Mouse (Mus musculus): ENCODE measurements around the gene Helq. TPM values are rescaled to one million over a fixed set of nuclear protein-coding genes. Genes with fewer than 3 reads are reported as not detected.

The Helq gene
- polyA plus RNA-seq, 1 experiment from 2014 or later, result 19.9 TPM

DNA sequence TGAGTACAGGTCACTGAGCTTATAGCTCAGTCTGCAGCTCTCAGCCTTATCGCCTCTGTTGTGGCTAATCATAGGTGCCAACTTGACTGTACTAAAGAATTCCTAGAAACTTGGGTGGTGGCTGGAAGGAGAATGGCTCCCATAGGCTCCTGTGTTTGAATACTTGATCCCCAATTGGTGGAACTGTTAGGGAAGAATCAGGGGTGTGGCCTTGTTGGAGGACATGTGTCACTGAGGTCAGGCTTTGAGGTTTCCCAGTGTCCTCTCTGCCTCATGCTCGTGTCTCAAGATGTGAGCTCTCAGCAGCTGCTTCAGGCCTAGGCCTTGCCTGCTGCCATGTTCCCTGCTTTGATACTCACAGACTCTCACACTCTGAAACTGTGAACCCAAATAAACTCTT, 35.4 kb upstream of the Helq start:
- no peak for ATAC-seq (replicated peaks; ENCODE audit: low FRiP score, low TSS enrichment, low read depth)
- Histone ChIP-seq H3K27ac (ENCODE audit: low read depth) (no peak overlapping the region), H3K4me3 (ENCODE audit: low read depth, low read length) (no peak overlapping the region), H3K4me1 (replicated peaks; ENCODE audit: control insufficient read depth, insufficient read depth, low read length) (peaks cover 5% of the 10 kb centered on the region; the same call in 1 of the 2 replicates), H3K27me3 (replicated peaks; ENCODE audit: control insufficient read depth, insufficient read depth, low read length) (no peaks in the 10 kb centered on the region), H3K4me2 (ENCODE audit: low read length) (no peak overlapping the region), H3K9ac (ENCODE audit: low read length) (no peak overlapping the region), H3K9me3 (ENCODE audit: control insufficient read depth, low read length) (no peaks in the 10 kb centered on the region), H3K36me3 (ENCODE audit: control insufficient read depth, insufficient read depth, low read length) (no peaks in the 10 kb centered on the region)
- WGBS, result 86% methylated on average over 2 of the region's 2 CpGs
- no peak for DNase-seq (ENCODE audit: low spot score)

GRCm38 (mm10) chr5:100832680-100833079, 34.3 kb upstream of the Helq start:
- WGBS, result 65% methylated on average over 3 of the region's 3 CpGs
- Histone ChIP-seq H3K4me2 (ENCODE audit: low read length) (no peak overlapping the region), H3K9ac (ENCODE audit: low read length) (no peak overlapping the region), H3K27me3 (replicated peaks; ENCODE audit: control insufficient read depth, insufficient read depth, low read length) (no peaks in the 10 kb centered on the region), H3K4me3 (ENCODE audit: low read depth, low read length) (no peak overlapping the region), H3K27ac (ENCODE audit: low read depth) (no peak overlapping the region), H3K9me3 (ENCODE audit: control insufficient read depth, low read length) (no peaks in the 10 kb centered on the region), H3K4me1 (replicated peaks; ENCODE audit: control insufficient read depth, insufficient read depth, low read length) (peaks cover 5% of the 10 kb centered on the region; the same call in 1 of the 2 replicates), H3K36me3 (ENCODE audit: control insufficient read depth, insufficient read depth, low read length) (no peaks in the 10 kb centered on the region)
- DNase-seq (ENCODE audit: low spot score) (no peak), ATAC-seq (replicated peaks; ENCODE audit: low FRiP score, low TSS enrichment, low read depth) (no peak)

DNA sequence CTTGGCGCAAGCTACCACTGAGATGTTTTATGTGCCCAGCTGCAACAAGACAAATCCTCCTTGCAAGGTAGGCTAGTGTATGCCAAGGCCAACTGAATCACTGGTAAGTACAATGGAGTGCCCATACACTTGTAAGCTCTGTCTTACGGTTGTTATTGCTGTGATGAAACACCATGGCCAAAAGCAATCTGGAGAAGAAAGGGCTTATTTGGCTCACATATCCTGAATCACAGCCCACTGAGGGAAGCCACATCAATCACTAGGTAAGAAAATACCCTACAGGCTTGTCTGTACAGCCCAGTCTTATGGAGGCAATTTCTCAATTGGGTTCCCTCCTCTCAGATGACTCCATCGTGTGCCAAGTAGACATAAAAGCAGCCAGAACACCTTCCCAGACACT, 30.3 kb upstream of the Helq start:
- H3K4me1 ChIP-seq (replicated peaks; ENCODE audit: control insufficient read depth, insufficient read depth, low read length), result no peaks in the 10 kb centered on the region
- no peak overlapping the region for H3K9ac ChIP-seq (ENCODE audit: low read length)
- DNase-seq (ENCODE audit: low spot score) (no peak), ATAC-seq (replicated peaks; ENCODE audit: low FRiP score, low TSS enrichment, low read depth) (no peak)
- H3K36me3 ChIP-seq (ENCODE audit: control insufficient read depth, insufficient read depth, low read length), result no peaks in the 10 kb centered on the region
- WGBS, result 80% methylated on average over 3 of the region's 3 CpGs
- no peaks in the 10 kb centered on the region for H3K9me3 ChIP-seq (ENCODE audit: control insufficient read depth, low read length)
- no peak overlapping the region for H3K27ac ChIP-seq (ENCODE audit: low read depth)
- H3K27me3 ChIP-seq (replicated peaks; ENCODE audit: control insufficient read depth, insufficient read depth, low read length), result no peaks in the 10 kb centered on the region
- H3K4me2 ChIP-seq (ENCODE audit: low read length), result no peak overlapping the region
- no peak overlapping the region for H3K4me3 ChIP-seq (ENCODE audit: low read depth, low read length)

GRCm38 (mm10) chr5:100826531-100826930, 28.1 kb upstream of the Helq start:
- no peak overlapping the region for H3K4me2 ChIP-seq (ENCODE audit: low read length)
- H3K27me3 ChIP-seq (replicated peaks; ENCODE audit: control insufficient read depth, insufficient read depth, low read length), result no peaks in the 10 kb centered on the region
- WGBS, result 67% methylated on average over 7 of the region's 7 CpGs
- no peak overlapping the region for H3K9ac ChIP-seq (ENCODE audit: low read length)
- ATAC-seq (replicated peaks; ENCODE audit: low FRiP score, low TSS enrichment, low read depth), result no peak
- H3K4me1 ChIP-seq (replicated peaks; ENCODE audit: control insufficient read depth, insufficient read depth, low read length), result no peaks in the 10 kb centered on the region
- no peaks in the 10 kb centered on the region for H3K36me3 ChIP-seq (ENCODE audit: control insufficient read depth, insufficient read depth, low read length)
- no peak overlapping the region for H3K4me3 ChIP-seq (ENCODE audit: low read depth, low read length)
- H3K9me3 ChIP-seq (ENCODE audit: control insufficient read depth, low read length), result no peaks in the 10 kb centered on the region
- H3K27ac ChIP-seq (ENCODE audit: low read depth), result no peak overlapping the region
- no peak for DNase-seq (ENCODE audit: low spot score)

GRCm38 (mm10) chr5:100825975-100826374, 27.6 kb upstream of the Helq start:
- no peaks in the 10 kb centered on the region for H3K9me3 ChIP-seq (ENCODE audit: control insufficient read depth, low read length)
- H3K4me3 ChIP-seq (ENCODE audit: low read depth, low read length), result no peak overlapping the region
- H3K4me2 ChIP-seq (ENCODE audit: low read length), result no peak overlapping the region
- no peaks in the 10 kb centered on the region for H3K27me3 ChIP-seq (replicated peaks; ENCODE audit: control insufficient read depth, insufficient read depth, low read length)
- no peak overlapping the region for H3K9ac ChIP-seq (ENCODE audit: low read length)
- DNase-seq (ENCODE audit: low spot score) (no peak), ATAC-seq (replicated peaks; ENCODE audit: low FRiP score, low TSS enrichment, low read depth) (no peak)
- H3K36me3 ChIP-seq (ENCODE audit: control insufficient read depth, insufficient read depth, low read length), result no peaks in the 10 kb centered on the region
- WGBS, result 22% methylated on average over 2 of the region's 2 CpGs
- no peaks in the 10 kb centered on the region for H3K4me1 ChIP-seq (replicated peaks; ENCODE audit: control insufficient read depth, insufficient read depth, low read length)
- H3K27ac ChIP-seq (ENCODE audit: low read depth), result no peak overlapping the region

GRCm38 (mm10) chr5:100822826-100823225, 24.4 kb upstream of the Helq start:
- no peak for DNase-seq (ENCODE audit: low spot score)
- H3K4me2 ChIP-seq (ENCODE audit: low read length), result no peak overlapping the region
- no peak for ATAC-seq (replicated peaks; ENCODE audit: low FRiP score, low TSS enrichment, low read depth)

GRCm38 (mm10) chr5:100821375-100821774, 23.0 kb upstream of the Helq start:
- H3K9ac ChIP-seq (ENCODE audit: low read length), result no peak overlapping the region
- no peaks in the 10 kb centered on the region for H3K27me3 ChIP-seq (replicated peaks; ENCODE audit: control insufficient read depth, insufficient read depth, low read length)
- no peak for ATAC-seq (replicated peaks; ENCODE audit: low FRiP score, low TSS enrichment, low read depth)
- peak overlapping the region; percentile 94 for H3K4me2 ChIP-seq (ENCODE audit: low read length)
- peaks cover 3% of the 10 kb centered on the region; the same call in 1 of the 2 replicates for H3K36me3 ChIP-seq (ENCODE audit: control insufficient read depth, insufficient read depth, low read length)
- WGBS, result 79% methylated on average over 8 of the region's 8 CpGs
- H3K4me1 ChIP-seq (replicated peaks; ENCODE audit: control insufficient read depth, insufficient read depth, low read length), result 0 out of 2 replicates have a peak, but pooled peaks cover 5% of the 10 kb centered on the region
- peak overlapping the region; percentile 87 for H3K4me3 ChIP-seq (ENCODE audit: low read depth, low read length)
- DNase-seq (ENCODE audit: low spot score), result no peak
- H3K27ac ChIP-seq (ENCODE audit: low read depth), result no peak overlapping the region
- no peaks in the 10 kb centered on the region for H3K9me3 ChIP-seq (ENCODE audit: control insufficient read depth, low read length)

More at GRCm38 (mm10) chr5:100822826-100823225, 24.4 kb upstream of the Helq start:
- Histone ChIP-seq H3K27me3 (replicated peaks; ENCODE audit: control insufficient read depth, insufficient read depth, low read length) (no peaks in the 10 kb centered on the region), H3K4me3 (ENCODE audit: low read depth, low read length) (no peak overlapping the region), H3K9ac (ENCODE audit: low read length) (no peak overlapping the region), H3K4me1 (replicated peaks; ENCODE audit: control insufficient read depth, insufficient read depth, low read length) (0 out of 2 replicates have a peak, but pooled peaks cover 5% of the 10 kb centered on the region), H3K27ac (ENCODE audit: low read depth) (no peak overlapping the region), H3K36me3 (ENCODE audit: control insufficient read depth, insufficient read depth, low read length) (no peaks in the 10 kb centered on the region), H3K9me3 (ENCODE audit: control insufficient read depth, low read length) (no peaks in the 10 kb centered on the region)
- 87% methylated on average over 7 of the region's 7 CpGs for WGBS

DNA sequence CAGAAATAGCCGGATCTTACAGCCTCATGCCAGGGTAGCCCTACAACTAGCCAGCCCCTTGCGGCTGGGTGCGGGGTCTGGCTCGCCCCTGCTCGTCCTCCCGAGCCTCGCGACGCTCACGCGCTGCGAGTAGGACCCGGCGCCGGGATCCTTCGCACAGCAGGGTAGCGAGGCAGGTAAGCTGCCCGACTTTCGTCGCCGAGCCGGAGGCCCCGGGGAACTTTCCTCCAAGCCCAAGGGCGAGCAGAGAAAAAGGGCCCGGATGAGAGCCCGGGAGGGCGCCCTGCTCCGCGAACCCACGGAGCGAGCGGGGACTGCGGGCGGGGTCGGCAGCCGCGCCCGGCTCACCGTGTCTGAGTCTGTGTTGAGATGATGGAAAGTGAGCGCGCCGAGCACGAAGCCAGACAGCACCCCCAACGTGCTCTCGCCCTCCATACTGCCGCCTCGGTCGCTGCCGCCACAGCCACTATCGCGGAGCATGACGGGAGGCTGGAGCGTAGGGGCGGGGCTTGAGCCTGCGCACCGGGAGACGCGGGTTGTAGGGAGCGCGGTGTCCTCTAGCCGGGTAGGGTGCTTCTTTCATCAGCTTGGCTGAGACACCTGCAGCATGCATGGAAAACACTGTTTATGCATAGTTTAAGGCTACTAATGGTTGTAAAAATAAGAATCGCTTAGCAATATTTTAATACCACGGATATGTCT, 22.2 kb upstream of the Helq start, which contains the start of gene Abraxas1:
Gene Abraxas1 (minus strand): TSS at position 483 of the 702 bp plus-strand sequence.
- ATAC-seq (replicated peaks; ENCODE audit: low FRiP score, low TSS enrichment, low read depth) (peak; percentile 96), DNase-seq (ENCODE audit: low spot score) (peak; percentile 90)
- Histone ChIP-seq H3K27ac (ENCODE audit: low read depth) (peak within 1 kb of the TSS; percentile 84), H3K4me1 (replicated peaks; ENCODE audit: control insufficient read depth, insufficient read depth, low read length) (0 out of 2 replicates have a peak, but pooled peaks cover 5% of the 10 kb centered on the region), H3K36me3 (ENCODE audit: control insufficient read depth, insufficient read depth, low read length) (peaks cover 6% of the 10 kb centered on the region), H3K4me2 (ENCODE audit: low read length) (peak within 1 kb of the TSS; percentile 94), H3K9ac (ENCODE audit: low read length) (peak within 1 kb of the TSS; percentile 98), H3K9me3 (ENCODE audit: control insufficient read depth, low read length) (no peaks in the 10 kb centered on the region), H3K4me3 (ENCODE audit: low read depth, low read length) (peak within 1 kb of the TSS; percentile 87), H3K27me3 (replicated peaks; ENCODE audit: control insufficient read depth, insufficient read depth, low read length) (no peaks in the 10 kb centered on the region)
- under 1% methylated on average over 63 of the region's 63 CpGs for WGBS

Data from intestine, embryonic 14.5 days (tissue).